Mouse (Mus musculus) intestine, postnatal 0 days (tissue): ENCODE data around the gene Gm20521. TPM values are rescaled to one million over a fixed set of nuclear protein-coding genes. Genes with fewer than 3 reads are reported as not detected.
"Not testable (repeated sequence)": the region's sequence is repeated elsewhere in the genome, so short reads cannot be mapped to it uniquely, and the experiment has no call there.

Experiments used
- ATAC-seq: fragments of 200-750 bp; cut with Nextera tagmentation; 2 replicates; pipeline ENCODE4 v1.8.0; 2017; ENCODE audit warnings: mild to moderate bottlenecking, moderate TSS enrichment, moderate library complexity
- H3K27ac ChIP-seq: fragments of 300-500 bp; sonication (generic); 2 replicates; pipeline ENCODE4 v1.5.1; 2014; ENCODE audit warnings: mild to moderate bottlenecking, low read depth, low read length, moderate library complexity
- H3K27me3 ChIP-seq: fragments of 300-500 bp; sonication (generic); replicated peaks from 2 replicates; pipeline ENCODE4 v1.6.1; 2014; ENCODE audit warnings: low read length, mixed read lengths; ENCODE audit not compliant: control insufficient read depth, insufficient read depth
- H3K36me3 ChIP-seq: fragments of 300-500 bp; sonication (generic); 2 replicates; pipeline ENCODE4 v1.6.1; 2014; ENCODE audit warnings: mild to moderate bottlenecking, moderate library complexity; ENCODE audit not compliant: control insufficient read depth, insufficient read depth
- H3K4me1 ChIP-seq: fragments of 300-500 bp; sonication (generic); replicated peaks from 2 replicates; pipeline ENCODE4 v1.6.1; 2014; ENCODE audit warnings: antibody characterized with exemption, low read length, mixed read lengths; ENCODE audit not compliant: control insufficient read depth, insufficient read depth
- H3K4me2 ChIP-seq: fragments of 300-500 bp; sonication (generic); replicated peaks from 2 replicates; pipeline ENCODE4 v1.6.1; 2014; ENCODE audit warnings: low read depth, mild to moderate bottlenecking, moderate library complexity
- H3K4me3 ChIP-seq: fragments of 300-500 bp; sonication (generic); 2 replicates; pipeline ENCODE4 v1.5.1; 2014; ENCODE audit warnings: low read depth, low read length
- H3K9ac ChIP-seq: fragments of 300-500 bp; sonication (generic); 2 replicates; pipeline ENCODE4 v1.6.1; 2014; ENCODE audit warnings: mild to moderate bottlenecking, low read depth, low read length
- H3K9me3 ChIP-seq: fragments of 300-500 bp; sonication (generic); 2 replicates; pipeline ENCODE4 v1.6.1; 2016; ENCODE audit warnings: mixed run types; ENCODE audit not compliant: control insufficient read depth
- CTCF ChIP-seq: sonication (generic); IDR thresholded peaks from 2 replicates; pipeline ENCODE4 v1.5.1; 2016; ENCODE audit warnings: low read depth, mild to moderate bottlenecking, control low read depth, antibody characterized with exemption, moderate library complexity
- WGBS: fragments of 180-500 bp; shearing (Covaris S2); extraction: QIAGEN DNeasy Blood & Tissue Kit; methylation state at CpG from one replicate; pipeline ENCODE4 v1.1.7; 2014; 5-methylcytosine and 5-hydroxymethylcytosine counted together
- polyA plus RNA-seq: library from polyadenylated mRNA; unstranded; fragments of >200 nt; fragmentation: Nextera tagmentation; extraction: Ambion mirVana; gene quantifications from 2 replicates; pipeline ENCODE4 v1.2.1, GENCODE M21; 2015

The Gm20521 gene
- polyA plus RNA-seq, 1 experiment from 2014 or later = 1.9 TPM

DNA sequence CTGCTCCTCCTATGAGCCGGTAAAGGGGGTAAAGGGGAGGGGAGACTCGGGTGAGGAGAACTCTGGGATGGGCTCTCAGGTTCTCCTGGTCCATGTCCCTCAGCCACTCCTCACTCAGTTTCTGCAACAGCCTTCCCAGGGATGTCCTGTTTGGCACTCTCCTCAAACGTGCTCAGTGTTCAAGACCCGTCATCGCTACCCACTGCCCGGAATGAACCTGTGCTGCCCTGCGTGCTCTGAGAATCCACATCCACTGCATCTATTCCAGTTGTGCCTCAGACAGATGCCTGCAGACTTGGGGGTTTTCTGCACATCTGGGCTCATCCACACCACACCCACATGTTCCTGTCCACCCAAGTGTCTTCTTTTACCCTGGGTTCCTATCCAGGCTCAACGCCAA lies 59.2 kb downstream of the Gm20521 start:
- Histone ChIP-seq H3K27me3 (no peaks in the 10 kb centered on the region), H3K36me3 (no peaks in the 10 kb centered on the region), H3K9me3 (no peaks in the 10 kb centered on the region), H3K4me1 (no peaks in the 10 kb centered on the region), H3K27ac (no peak overlapping the region), H3K4me3 (no peak overlapping the region), H3K9ac (no peak overlapping the region), H3K4me2 (no peak overlapping the region)
- no peak for TF ChIP-seq CTCF
- ATAC-seq = no peak
- 87% methylated on average over 8 of the region's 8 CpGs for WGBS

DNA sequence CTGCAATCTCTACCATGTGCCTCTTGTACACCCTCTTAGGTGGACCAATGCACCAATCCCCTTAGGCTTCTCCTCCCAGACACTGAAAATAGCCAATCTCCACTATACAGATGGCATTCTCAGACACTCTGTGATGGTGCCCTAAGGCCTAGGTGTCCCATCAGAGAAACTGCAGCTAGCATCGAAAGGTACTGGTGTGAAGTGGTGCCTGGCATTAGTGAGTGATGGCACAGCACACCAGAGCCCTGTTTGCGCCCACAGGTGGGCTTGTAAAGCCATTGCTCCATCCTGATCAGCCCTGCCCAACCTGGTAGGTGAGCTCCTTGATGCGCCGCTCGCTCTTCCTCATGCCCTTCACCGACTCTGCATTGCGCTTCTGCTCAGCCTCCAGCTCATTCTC lies 60.7 kb downstream of the Gm20521 start:
- no peak for TF ChIP-seq CTCF
- H3K9ac ChIP-seq = no peak overlapping the region
- no peaks in the 10 kb centered on the region for H3K27me3 ChIP-seq
- no peaks in the 10 kb centered on the region for H3K36me3 ChIP-seq
- WGBS = 87% methylated on average over 7 of the region's 7 CpGs
- H3K4me1 ChIP-seq = no peaks in the 10 kb centered on the region
- no peak overlapping the region for H3K27ac ChIP-seq
- no peak overlapping the region for H3K4me2 ChIP-seq
- ATAC-seq = no peak
- H3K4me3 ChIP-seq = no peak overlapping the region
- H3K9me3 ChIP-seq = no peaks in the 10 kb centered on the region

GRCm38 (mm10) chr14:54944939-54945338 lies 61.7 kb downstream of the Gm20521 start:
- no peaks in the 10 kb centered on the region for H3K9me3 ChIP-seq
- H3K36me3 ChIP-seq = no peaks in the 10 kb centered on the region
- 69% methylated on average over 2 of the region's 2 CpGs for WGBS
- no peaks in the 10 kb centered on the region for H3K27me3 ChIP-seq
- no peak overlapping the region for H3K4me2 ChIP-seq
- H3K27ac ChIP-seq = no peak overlapping the region
- no peak overlapping the region for H3K4me3 ChIP-seq
- no peak for TF ChIP-seq CTCF
- H3K9ac ChIP-seq = no peak overlapping the region
- ATAC-seq = no peak
- no peaks in the 10 kb centered on the region for H3K4me1 ChIP-seq

DNA sequence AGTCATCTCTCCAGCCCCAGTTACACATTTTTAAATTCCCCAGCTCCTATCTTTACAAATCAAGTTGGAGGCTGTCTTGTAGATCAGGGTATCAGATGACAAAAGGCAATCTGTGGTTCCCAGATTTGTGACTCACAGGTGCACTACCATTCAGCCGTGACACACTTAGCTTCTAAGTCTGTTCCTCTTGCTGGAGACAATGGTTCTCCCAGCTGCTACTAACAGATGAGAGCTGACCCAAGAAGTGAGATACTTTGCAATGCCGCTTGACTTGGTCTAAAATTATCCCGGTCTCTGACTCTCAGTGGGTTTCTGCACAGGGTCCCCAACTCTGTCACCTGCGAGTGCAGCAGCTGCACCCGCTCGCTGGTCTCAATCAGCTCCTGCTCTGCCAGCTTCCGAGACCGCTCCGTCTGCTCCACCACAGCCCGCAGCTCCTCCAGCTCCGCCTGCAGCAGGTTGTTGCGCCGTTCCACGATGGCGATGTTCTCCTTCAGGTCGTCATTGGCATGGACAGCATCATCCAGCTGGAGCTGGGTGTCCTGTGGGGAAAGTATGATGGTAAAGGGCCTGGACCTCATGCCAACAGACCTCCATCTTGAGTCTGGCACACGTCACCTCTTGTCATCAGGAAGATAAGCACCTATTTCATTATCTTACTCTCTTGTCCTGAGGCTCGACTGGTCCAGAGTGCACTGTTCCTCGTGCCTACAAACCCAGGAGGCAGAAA lies 62.9 kb downstream of the Gm20521 start:
- no peak for ATAC-seq
- Histone ChIP-seq H3K27ac (no peak overlapping the region), H3K4me1 (no peaks in the 10 kb centered on the region), H3K4me3 (no peak overlapping the region), H3K9me3 (no peaks in the 10 kb centered on the region), H3K9ac (no peak overlapping the region), H3K36me3 (no peaks in the 10 kb centered on the region), H3K27me3 (no peaks in the 10 kb centered on the region), H3K4me2 (no peak overlapping the region)
- 72% methylated on average over 19 of the region's 19 CpGs for WGBS
- no peak for TF ChIP-seq CTCF

- not testable (repeated sequence) for H3K4me2 ChIP-seq, H3K9me3 ChIP-seq, ATAC-seq, H3K9ac ChIP-seq, H3K4me3 ChIP-seq, H3K4me1 ChIP-seq, H3K27ac ChIP-seq, H3K36me3 ChIP-seq, H3K27me3 ChIP-seq
- 91% methylated on average over 9 of the region's 11 CpGs for whole genome bisulfite sequencing
Measured at GRCm38 (mm10) chr14:54947008-54947407, 63.8 kb downstream of the Gm20521 start.

Other genes with a start within 250 kb of the Gm20521 start
- gene Gm17606, start 242.5 kb upstream of the Gm20521 start, polyA plus RNA-seq = not detected in 2 replicates
- 0.47 and 0.63 TPM in 2 replicates for gene Cdh24, start 242.1 kb upstream of the Gm20521 start, polyA plus RNA-seq
- 75.5 and 76.8 TPM in 2 replicates for gene 1700123O20Rik, start 197.2 kb upstream of the Gm20521 start, polyA plus RNA-seq
- 49.9 and 57.4 TPM in 2 replicates for gene Acin1, start 196.5 kb upstream of the Gm20521 start, polyA plus RNA-seq
- gene Gm29776, start 184.6 kb upstream of the Gm20521 start, polyA plus RNA-seq = 0.09 TPM in 1 of 2 replicates, not detected in the other
- gene Cebpe, start 171.3 kb upstream of the Gm20521 start, polyA plus RNA-seq = not detected in 2 replicates
- gene Slc7a8, start 101.5 kb upstream of the Gm20521 start, polyA plus RNA-seq = 34.2 and 36.9 TPM in 2 replicates
- gene Rnf212b, start 69.3 kb upstream of the Gm20521 start, polyA plus RNA-seq = not detected in 2 replicates
- gene Homez, start 12.5 kb upstream of the Gm20521 start, polyA plus RNA-seq = 6.0 and 7.3 TPM in 2 replicates
- gene Ppp1r3e, start 5.9 kb upstream of the Gm20521 start, polyA plus RNA-seq = 3.8 and 4.1 TPM in 2 replicates
- gene Bcl2l2, start 64 bp upstream of the Gm20521 start, polyA plus RNA-seq = 8.0 and 9.3 TPM in 2 replicates
- 60.9 and 64.1 TPM in 2 replicates for gene Pabpn1, start 9.1 kb downstream of the Gm20521 start, polyA plus RNA-seq
- gene Slc22a17, start 29.7 kb downstream of the Gm20521 start, polyA plus RNA-seq = 12.5 and 12.9 TPM in 2 replicates
- 6.5 and 7.1 TPM in 2 replicates for gene Efs, start 42.7 kb downstream of the Gm20521 start, polyA plus RNA-seq
- gene Il25, start 49.3 kb downstream of the Gm20521 start, polyA plus RNA-seq = not detected in 2 replicates
- gene Cmtm5, start 52.8 kb downstream of the Gm20521 start, polyA plus RNA-seq = 1.1 and 2.1 TPM in 2 replicates
- 0.53 TPM in 1 of 2 replicates, not detected in the other for gene Myh6, start 83.5 kb downstream of the Gm20521 start, polyA plus RNA-seq
- gene Gm17428, start 93.5 kb downstream of the Gm20521 start, polyA plus RNA-seq = not detected in 2 replicates
- 3.9 and 5.6 TPM in 2 replicates for gene Myh7, start 111.2 kb downstream of the Gm20521 start, polyA plus RNA-seq
- 69.4 and 77.9 TPM in 2 replicates for gene Ngdn, start 132.0 kb downstream of the Gm20521 start, polyA plus RNA-seq
- gene Zfhx2, start 208.9 kb downstream of the Gm20521 start, polyA plus RNA-seq = 0.87 and 1.1 TPM in 2 replicates
- 7.5 and 8.8 TPM in 2 replicates for gene Thtpa, start 211.3 kb downstream of the Gm20521 start, polyA plus RNA-seq
- gene Ap1g2, start 223.2 kb downstream of the Gm20521 start, polyA plus RNA-seq = 75.3 and 81.5 TPM in 2 replicates
- 0.90 and 0.93 TPM in 2 replicates for gene Jph4, start 233.5 kb downstream of the Gm20521 start, polyA plus RNA-seq